Mouse (Mus musculus): ENCODE data around the gene Fnbp4.

The Fnbp4 gene

DNA sequence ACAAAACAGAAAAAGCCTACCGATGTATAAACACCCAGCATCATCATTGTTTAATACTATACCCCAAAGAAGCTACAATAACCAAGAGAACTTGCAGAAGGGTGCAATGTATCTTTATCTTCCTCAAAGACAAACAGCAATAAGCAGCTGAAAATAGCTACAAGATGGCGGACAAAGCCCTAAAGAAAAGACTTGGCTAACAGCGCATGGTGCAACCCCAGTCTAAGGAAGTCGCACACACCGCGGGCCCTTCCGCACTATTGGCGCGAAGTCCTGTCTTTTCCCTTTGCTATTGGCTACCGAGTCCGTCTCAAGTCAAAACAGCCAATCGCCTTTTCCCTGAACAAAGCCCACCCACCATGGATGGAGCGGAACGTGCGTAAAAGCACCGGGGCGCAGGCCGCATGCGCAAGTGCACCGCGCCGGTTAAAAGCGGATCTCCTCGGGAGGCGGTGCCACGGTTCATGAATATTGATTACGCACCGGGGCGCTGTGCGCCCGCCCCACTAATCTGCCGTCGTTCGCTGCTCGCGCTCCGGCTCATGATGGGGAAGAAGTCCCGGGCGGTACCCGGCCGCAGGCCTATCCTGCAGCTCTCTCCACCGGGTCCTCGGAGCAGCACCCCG is at the start of gene Fnbp4:
Gene Fnbp4 (plus strand): TSS at position 318 of the 626 bp plus-strand sequence.
- peak; percentile 99 for DNase-seq

DNA sequence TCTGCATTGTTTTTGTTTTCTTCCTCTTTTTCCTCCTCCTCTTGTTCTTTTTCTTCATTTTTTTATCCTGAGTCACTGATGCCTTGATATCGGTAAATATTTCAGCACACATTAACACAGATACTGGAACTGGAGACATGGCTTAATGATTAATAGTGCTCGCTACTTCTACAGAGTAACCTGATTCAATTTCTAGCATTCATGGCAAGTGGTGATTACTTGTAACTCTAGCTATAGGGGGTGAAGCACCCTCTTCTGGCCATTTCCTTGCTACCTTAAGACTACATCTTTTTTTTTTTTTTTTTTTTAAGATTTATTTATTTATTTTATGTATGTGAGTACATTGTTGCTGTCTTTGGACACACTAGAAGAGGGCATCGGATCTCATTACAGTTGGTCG is 44.2 kb upstream of the Fnbp4 start:
- DNase-seq, result peak; percentile 3 to 50

DNA sequence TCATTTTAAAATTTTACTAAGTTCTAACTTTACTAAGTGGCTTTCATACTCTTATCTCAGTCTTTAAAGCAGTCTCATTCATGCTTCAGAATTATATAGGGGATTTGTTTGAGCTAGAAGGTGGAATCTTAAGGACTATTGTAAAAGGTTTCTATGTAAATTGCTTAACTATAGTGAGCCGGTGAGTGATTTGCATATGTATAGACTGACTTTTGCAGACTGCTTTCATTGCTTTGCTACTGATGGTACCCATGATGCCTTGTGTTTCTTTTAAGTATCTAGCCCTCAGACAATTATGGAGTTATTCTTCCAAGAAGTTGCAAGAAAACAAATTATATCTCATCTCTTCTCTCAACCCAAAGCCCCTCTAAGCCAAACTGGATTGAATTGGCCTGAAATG is 36.6 kb upstream of the Fnbp4 start:
- no peak for DNase-seq

DNA sequence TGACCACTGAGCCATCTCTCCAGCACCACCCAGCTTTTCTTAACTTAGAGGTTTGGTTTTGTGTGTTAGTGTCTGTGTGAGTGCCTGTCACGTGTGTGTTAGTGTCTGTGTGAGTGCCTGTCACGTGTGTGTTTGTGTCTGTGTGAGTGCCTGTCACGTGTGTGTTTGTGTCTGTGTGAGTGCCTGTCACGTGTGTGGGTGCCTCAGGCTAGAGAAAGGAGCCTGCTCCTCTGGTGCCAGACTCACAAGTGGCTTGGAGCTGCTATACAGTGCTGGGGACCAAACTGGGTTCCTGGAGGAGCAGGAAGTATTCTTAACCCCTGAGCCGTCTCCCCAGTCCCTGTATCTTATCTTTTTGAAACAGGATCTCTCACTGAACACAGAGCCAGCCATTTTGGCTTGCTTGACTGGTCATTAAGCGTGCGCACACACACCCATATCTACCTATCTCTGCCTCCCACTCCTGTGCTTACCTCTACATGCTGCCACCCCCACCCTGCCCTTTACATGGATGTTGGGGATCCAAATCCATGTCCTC is 29.5 kb upstream of the Fnbp4 start:
- no peak for DNase-seq

DNA sequence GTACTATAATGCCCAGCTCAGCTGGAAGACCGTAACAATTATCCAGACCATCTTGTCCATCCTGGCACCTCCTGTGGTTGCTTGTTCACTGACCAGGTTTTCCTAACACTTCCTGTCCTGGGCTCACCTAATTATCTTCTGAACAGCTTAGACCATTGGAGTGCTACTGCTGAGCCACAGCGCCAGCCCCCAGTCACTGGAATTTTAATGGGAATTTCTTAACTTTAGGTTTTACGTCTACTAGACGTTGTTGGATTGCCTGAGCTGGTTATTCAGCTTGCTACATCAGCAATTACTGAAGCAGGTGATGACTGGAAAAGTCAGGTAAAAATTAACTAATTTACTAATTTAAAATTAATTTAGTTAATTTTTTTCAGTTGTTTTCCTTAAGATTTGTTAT is 27.8 kb upstream of the Fnbp4 start:
- DNase-seq, result peak in 1 of 2 experiments; percentile 29

DNA sequence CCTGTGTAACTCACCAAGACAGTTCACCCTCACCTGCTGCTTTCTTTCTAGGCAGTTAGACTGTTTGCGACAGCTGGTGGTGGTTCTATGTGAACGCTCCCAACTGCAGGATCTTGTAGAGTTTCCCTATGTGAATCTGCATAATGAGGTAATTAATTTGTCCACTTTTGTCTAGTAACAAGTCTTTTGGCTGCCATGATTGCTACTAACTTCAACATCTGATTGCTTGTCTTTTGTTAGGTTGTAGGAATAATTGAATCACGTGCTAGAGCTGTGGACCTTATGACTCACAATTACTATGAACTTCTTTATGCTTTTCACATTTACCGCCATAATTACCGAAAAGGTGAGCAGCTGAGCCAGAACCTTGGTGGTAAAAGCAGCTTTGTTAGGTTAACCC is 27.2 kb upstream of the Fnbp4 start:
- no peak for DNase-seq

DNA sequence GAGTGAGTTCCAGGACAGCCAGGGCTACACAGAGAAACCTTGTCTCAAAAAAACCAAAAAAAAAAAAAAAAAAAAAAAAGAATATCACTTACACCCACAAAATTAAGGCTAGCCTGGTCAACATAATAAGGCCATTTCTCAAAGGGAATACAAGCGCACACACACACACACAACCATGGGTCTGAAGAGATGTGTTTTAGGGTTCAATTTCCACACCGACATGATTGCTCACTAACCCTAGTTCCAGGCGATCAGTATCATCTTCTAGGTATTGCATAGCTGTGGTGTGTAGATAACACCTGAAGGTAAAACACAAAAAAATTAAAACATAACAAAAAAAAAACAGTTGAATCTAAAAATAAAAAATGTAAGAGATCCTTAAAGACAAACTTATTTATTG is 18.4 kb upstream of the Fnbp4 start:
- no peak for DNase-seq

DNA sequence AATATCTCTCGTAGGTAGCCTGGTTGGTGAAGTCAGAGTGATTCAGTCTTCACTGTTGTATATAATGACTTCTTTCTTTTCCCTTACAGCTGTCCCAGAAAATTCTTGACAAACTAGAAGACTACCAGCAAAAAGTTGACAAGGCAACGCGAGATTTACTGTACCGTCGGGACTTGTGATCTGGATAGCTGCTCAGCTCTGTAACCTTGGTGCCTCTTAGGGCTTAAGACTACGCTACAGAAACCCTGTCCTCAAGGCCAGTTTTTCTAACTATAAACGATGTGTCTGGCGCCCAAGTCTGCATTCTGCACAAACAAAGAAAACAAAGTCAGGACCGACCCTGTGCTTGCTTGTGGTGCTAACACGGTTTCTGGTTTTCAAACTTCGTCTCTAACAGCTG is 9.8 kb upstream of the Fnbp4 start:
- no peak for DNase-seq

DNA sequence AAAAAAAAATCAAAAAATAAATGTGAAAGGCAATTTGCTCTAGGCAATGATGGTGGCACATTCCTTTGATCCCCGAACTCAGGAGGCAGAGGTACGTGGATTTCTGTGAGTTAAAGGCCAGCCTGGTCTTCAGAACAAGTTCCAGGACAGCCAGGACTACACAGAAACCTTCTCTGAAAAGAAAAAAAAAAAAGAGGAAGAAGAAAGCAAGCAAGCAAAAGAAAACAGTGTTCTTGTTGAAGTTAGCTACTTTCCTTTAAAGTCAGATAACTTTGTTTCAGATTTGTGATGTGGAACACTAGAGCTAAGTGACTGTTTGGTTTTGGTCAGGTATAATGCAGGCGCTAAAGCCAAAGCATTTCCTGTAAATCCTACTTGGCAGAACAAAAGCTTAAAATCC is 6.4 kb upstream of the Fnbp4 start:
- DNase-seq, result no peak

DNA sequence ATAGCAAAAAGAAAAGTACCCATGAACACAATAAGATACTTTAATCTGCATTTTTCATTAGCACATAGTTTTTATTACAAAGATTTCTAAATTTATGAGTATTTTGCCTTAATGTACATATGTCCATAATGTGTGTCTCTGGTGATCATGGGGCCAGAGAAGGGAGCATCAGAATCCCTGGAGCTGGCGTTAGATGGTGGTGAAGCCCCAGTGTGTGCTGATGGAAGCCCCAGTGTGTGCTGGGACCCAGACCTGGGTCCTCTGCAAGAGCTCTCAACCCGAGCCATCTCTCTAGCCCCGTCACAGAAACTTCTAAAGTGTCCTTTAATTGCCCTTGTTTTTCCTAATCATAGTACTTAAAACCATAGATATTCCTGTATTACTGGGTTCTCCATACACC is 5.8 kb upstream of the Fnbp4 start:
- DNase-seq, result no peak

DNA sequence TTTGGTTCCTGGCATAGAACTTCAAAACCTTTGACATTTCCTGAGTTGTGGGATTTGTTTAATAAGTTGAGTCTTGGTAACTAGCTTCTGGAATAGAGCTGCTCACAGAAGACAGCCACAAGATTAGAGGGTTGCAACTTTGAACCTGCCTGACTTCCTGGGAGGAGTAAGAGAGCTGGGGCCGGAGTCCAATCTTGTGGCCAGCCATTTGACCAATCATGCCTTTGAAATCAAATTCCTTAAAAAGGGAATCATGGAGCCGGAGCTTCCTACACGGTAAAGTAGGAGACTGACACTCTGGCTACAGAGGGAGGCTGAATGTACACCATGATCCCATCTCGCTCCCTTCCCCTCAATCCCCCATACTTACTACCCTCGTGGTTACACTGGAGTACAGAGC is 5.2 kb upstream of the Fnbp4 start:
- peak; percentile 70 to 72 for DNase-seq

DNA sequence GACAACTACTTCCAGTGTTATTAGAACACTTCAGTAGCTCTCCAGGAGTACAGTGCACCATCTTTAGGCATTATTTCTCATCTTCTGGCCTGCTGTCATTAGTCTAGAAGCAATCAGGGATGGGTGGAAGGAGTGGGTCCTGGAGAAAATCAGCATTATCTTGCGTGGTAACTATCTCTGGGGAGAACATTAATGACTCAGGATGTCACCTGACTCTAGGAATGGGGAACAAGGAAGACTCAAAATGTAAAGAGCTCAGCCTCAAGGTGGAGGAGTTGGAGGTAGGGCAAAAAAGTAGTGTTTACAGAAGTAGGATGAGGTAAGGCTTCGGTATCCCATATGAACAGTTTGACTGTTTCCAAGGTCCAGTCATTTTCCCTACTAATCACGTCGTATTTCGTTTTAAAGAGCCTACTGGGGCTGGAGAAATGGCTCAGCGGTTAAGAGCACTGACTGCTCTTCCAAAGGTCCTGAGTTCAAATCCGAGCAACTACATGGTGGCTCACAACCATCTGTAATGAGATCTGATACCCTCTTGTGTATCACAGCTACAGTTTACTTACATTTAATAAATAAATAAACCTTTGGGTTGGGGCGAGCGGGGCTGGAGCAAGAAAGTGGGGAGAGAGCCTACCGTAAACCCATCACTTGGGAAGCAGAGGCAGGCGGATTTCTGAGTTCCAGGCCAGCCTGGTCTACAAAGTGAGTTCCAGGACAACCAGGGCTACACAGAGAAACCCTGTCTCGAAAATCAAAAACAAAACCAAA is 701 bp upstream of the Fnbp4 start:
- peak; percentile 11 to 19 for DNase-seq

DNA sequence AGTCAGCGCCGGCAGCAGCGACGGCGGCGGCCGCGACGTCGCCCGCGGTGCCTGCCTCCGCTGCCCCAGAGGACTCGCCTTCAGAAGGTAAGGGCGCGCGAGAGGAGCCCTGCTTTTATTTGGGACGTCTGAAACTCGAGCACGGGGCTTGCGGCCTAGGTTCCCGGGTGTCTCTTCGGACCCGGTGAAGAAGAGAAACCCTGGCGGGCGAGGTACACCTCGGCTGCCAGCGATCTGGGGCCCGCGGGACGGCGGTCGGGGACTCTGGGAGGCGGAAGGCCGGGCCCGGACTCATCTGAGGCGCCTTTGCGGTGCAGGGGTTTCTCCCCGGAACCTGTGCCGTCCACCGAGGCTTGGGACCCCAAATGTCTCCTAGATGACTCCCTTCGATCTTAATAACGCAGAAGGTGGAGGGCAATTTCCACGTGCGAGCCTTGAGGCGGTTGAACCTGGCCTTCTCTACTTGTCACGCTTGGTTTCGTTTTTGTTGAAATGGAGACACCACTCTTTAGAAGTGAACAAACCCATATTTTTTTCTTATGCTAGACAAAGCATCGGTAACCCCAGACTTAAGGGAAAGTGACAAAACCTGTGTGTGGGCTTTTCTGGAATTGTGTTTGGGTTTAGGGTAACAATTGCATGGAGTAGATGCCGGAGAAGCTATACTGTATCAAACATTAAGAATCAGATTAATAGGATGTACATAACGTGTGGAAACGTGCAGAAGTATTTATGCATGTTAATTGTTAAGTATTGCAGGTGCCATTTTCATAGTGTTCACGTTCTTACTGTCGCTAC is 769 bp downstream of the Fnbp4 start:
- no peak for DNase-seq

DNA sequence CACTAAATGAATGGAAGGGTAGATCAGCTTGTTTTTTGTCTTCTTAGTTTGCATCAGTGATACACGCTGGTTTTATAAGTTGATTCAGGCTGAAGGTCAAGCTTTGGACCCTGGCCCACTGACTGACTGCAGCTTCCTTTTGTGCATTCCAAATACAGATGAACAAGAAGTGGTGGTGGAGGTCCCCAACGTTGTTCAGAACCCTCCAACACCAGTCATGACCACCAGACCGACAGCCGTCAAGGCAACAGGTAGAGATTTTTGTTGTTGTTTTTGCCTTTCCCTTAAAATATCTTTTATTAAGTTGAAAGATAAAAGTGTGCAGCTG is 1.3 kb downstream of the Fnbp4 start:
- peak; percentile 17 to 26 for DNase-seq

DNA sequence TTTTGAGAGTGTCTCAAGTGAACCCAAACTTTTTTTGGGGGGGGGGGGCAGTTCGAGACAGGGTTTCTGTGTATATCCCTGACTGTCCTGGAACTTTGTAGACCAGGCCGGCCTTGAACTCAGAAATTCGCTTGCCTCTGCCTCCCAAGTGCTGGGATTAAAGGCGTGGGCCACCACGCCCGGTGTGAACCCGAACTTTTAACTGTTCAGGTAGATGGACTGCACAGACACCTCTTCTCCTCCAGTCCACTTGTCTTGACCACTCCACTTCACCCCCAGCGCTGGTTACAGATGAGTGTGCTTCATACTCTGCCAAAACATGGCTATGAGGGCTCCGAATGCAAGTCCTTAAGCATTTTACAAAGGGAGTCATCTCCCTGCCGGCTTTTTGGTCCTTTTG is 2.0 kb downstream of the Fnbp4 start:
- no peak for DNase-seq

DNA sequence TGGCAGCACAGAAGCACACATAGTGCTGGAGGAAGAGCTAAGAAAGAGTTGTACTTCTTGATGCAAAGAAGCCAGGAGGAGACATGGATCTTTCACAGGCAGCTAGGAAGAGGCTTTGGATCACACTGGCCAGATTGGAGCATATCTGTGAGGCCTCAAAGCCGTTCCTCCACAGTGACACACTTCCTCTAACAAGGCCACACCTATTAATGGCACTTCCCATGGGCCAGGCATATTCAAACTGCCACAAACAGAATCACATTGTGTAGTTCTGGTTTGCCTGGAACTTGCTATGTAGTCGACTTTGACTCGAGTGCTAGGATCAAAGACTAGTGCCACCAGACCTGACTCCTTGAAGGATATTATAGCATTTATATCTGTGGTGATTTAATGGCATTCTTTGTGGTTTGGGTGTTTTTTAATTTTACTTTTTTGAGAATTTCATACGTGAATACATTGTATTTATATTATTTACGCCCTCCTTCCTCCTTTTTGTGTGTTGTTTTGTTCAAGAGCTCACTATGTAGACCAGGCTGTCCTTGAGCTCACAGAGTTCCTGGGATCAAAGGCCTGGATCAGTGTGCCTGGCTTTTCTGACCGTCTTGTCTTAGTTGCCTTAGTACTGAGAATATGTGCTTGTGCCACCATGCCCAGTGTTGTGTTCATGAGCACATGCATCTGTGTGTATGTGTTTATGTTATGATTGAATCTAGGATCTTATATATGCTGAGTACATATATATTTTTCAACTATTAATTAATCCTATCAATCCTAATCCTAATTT is 4.7 kb downstream of the Fnbp4 start:
- no peak for DNase-seq

DNA sequence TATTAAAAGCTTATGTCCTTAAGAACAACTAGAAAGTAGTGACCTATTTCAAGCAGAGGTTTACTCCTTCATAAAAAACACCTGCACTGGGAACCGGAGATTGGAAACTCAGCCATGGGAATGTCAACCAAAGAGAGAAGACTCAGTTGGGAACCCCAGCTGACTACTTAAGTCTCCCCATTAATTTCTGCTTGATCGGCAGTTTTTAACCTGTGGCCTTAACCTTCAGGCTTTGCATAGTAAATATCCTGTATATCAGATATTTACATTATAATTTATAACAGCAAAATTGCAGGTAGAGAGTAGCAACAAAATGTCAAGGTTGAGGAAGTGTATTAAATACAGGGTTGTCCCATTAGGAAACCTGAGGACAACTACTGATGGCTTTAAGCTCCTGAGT is 8.4 kb downstream of the Fnbp4 start:
- DNase-seq, result no peak

DNA sequence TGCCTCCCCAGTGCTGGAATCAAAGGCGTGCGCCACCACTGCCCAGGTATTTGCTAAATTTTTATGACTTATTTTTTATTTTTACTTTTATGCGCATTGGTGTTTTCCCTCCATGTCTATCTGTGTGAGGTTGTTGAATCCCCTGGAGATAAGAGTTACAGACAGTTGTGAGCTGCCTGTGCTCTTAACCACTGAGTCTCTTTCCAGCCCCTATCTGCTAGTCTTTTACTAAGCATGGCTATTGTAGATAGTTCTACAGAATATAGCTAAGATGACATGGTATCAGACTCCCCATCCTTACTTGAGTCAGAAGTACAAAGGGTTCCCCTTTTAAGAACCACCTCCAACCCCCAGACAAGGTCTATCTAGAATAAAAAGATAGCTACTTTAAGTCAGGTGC is 9.0 kb downstream of the Fnbp4 start:
- no peak for DNase-seq

DNA sequence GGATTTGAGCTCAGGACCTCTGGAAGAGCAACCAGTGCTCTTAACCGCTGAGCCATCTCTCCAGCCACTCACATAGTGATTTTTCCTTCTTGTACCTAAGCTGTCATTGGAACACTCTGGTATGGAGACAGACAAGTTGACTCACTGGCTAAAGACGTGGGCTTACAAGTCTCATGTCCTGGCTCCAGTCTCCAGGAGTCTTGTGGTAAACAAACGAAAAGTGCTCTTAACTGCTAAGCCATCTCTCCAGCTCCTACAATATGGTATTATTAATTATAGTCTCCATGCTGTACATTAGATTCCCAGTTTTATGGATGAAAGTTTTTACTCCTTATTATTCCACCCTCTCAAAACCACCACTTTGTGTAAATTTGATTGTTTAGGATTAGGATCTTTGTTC is 20.0 kb downstream of the Fnbp4 start:
- DNase-seq, result no peak

DNA sequence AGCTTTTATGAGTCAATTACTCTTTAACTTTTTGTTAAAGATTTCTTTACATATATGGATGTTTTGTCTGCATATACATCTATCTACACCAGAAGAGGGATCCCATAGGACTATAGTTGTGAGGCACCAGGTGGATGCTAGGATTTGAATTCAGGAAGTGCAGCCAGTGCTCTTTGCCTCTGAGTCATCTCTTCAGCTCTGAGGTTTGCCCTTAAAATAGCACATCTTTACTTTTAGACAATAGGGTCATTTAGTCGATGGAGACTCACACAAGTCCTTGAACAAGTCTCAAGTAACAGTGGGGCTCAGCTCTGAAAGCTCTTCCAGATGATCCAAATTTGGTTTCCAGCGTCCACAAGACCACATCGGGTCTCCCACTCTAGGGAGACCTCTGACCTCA is 36.2 kb downstream of the Fnbp4 start:
- no peak for DNase-seq

DNA sequence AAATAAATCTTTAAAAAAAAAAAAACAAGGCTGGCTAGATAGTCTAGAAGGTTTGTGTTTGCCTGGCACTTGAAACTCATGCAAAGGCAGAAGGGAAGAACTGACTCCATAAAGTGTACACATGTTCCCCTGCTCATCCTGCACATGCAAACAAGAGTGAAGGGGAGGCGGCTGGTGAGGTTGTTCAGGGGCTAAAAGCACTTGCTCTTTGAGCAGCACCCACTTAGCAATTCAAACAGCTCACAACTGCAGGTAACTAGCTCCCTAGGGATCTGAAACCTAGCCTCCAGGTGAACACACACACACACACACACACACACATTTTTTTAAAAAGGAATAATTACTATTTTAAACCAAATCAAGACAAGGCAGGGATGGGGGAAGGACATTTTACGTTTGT is 36.8 kb downstream of the Fnbp4 start:
- DNase-seq, result no peak

DNA sequence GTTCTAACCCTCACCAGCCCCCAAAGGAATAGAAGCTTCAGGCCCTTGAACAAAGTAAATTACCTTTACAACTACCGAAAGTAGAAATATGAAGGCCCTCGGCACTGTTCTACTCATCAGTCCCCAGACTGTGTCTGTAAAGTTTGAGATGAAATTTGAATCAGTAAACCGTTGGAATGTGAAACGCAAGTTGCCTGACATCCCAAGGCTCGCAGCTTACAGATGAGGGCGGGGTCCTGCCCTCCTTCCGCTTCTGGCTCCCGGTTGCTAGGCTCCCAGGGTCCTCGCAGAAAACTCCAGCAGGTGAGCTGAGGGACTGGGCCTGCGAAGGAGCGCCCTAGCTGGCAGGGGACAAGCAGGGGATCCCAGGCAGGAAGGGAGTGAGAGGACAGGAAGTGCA is 37.3 kb downstream of the Fnbp4 start, which contains the start of gene Agbl2:
Gene Agbl2 (plus strand): TSS at position 270 of the 400 bp plus-strand sequence.
- DNase-seq, result no peak

DNA sequence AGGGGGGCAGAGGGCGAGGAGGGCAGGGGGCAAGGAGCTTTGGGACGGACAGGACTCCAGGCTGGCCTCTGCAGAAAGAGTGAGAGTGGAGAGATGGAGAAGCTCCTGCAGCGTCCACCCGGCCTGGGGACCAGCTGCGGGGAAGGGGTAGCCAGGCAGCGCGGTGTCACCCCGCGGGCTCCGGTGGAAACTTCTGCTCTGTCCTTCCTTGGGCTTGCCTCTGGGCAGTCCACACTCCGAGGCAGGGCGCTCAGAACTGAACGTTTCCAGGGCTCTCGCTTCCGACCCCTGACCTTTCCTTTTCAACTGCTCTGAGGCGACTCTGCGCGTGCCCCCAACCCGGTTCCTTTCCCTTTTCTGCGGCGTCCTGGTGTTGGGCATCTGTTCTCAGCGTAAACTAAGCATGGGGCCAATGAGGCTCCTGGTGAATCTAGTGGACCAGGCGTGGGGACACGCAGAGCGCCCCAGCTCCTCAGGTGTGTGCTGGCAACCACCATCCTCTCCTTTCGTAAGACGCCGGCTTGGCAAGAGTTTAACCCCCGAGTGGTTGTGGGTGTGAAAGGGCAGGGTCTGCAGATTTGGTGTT is 37.8 kb downstream of the Fnbp4 start:
- no peak for DNase-seq
